Mouse (Mus musculus) lung, embryonic 15.5 days (tissue): Measurements from ENCODE around the gene Ehmt1. TPM values are rescaled to one million over a fixed set of nuclear protein-coding genes. Genes with fewer than 3 reads are reported as not detected.

Experiments
- microRNA-seq: library from miRNA; unstranded; fragments of <30 nt; microRNA quantifications from one replicate; pipeline ENCODE4, GENCODE M21; 2016
- polyA plus RNA-seq: library from polyadenylated mRNA; unstranded; fragments of >200 nt; fragmentation: Nextera tagmentation; extraction: Ambion mirVana; gene quantifications from 2 replicates; pipeline ENCODE4 v1.2.1, GENCODE M21; 2015

Ehmt1 gene
- polyA plus RNA-seq, 1 experiment from 2014 or later = 89.4 TPM

Small RNA genes lying within 50 kb of the gene (microRNA-seq; reads per million reads assigned to microRNA genes)
- not detected for gene Gm22875

Other genes starting within 250 kb of the Ehmt1 start
- 0.23 and 0.31 TPM in 2 replicates for gene Cacna1b, start 156.5 kb downstream of the Ehmt1 start, polyA plus RNA-seq
- gene Arrdc1, start 15.6 kb upstream of the Ehmt1 start, polyA plus RNA-seq = 98.8 and 116 TPM in 2 replicates
- gene Zmynd19, start 30.2 kb upstream of the Ehmt1 start, polyA plus RNA-seq = 16.3 and 17.0 TPM in 2 replicates
- gene Dph7, start 42.8 kb upstream of the Ehmt1 start, polyA plus RNA-seq = 24.5 and 26.0 TPM in 2 replicates
- 106 and 114 TPM in 2 replicates for gene Mrpl41, start 55.5 kb upstream of the Ehmt1 start, polyA plus RNA-seq
- gene Pnpla7, start 56.4 kb upstream of the Ehmt1 start, polyA plus RNA-seq = 5.1 and 7.9 TPM in 2 replicates
- gene Nsmf, start 134.7 kb upstream of the Ehmt1 start, polyA plus RNA-seq = 67.3 and 71.1 TPM in 2 replicates
- gene Entpd8, start 160.7 kb upstream of the Ehmt1 start, polyA plus RNA-seq = 0.31 and 0.52 TPM in 2 replicates
- gene Noxa1, start 175.5 kb upstream of the Ehmt1 start, polyA plus RNA-seq = 1.0 and 1.1 TPM in 2 replicates